Mouse (Mus musculus) adrenal gland, adult (tissue): ENCODE measurements around the gene Lrrc3c.

Experiments
- DNase-seq, 2 experiments: peaks; one replicate each; pipeline ENCODE4 v3.0.0; 2022 to 2023; ENCODE audit warnings: low spot score in 1 of 2; ENCODE audit not compliant: inconsistent age in 2 of 2

The Lrrc3c gene

DNA sequence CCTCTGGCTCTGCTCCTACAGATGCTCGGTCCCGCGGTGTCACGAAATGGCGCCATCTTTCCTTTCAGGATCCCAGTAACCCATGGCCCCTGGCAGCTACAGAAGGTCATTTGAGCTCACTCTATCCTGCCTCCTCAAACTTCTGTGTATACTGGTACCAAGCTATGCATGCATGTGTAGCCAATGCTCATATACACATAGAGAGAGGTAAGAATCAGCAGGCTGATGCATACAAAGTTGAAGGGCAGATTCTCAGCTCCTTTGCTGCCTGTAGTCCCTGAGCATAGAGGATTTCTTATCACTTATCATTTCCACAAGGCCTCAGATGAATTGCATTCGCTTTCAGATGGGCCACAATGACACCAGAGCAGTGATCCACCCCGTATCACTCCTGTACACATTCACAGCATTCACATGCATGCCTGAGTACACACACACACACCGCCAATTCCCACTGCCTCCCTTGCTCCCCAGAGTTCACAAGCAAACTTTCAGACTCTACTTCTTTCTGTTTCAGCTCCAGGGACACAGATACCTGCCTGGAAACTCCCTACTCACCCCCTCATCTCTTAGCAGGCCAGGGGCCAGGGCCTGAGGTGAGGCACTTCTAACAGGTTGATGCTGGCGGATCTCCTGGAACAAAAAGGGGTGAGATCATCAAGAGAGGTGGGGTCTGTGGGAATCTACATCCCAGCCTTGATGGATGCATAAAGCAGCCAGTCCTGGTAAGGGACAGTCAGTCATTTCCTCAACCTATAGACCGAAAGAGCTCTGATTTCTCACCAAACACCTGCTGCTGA lies 27.7 kb downstream of the Lrrc3c start, which contains the start of the genes Gm12355 and Gsdma3:
TSS of gene Gm12355 (minus strand) at position 51 of the 800 bp plus-strand sequence.
TSS of gene Gsdma3 (plus strand) at position 750 of the 800 bp plus-strand sequence.
- DNase-seq: no peak

DNA sequence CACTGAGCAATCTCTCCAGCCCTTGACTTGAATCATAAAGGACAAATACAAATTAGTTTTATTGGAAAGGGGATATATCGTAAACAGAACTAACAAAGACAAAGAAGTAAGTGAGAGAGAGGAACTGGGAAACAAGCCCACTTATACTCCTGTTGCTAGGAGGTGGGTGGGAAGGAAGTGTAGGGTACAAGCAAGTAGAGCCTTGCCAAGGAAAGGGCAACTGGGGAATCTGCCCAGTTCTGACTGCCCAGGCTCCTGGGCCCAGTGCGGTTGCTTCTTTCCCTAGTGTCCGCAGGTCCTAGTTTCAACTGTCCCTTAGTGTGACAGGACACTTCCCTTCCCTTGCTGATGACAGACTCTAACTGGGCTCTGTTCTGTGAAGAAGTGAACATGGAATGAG lies 30.6 kb downstream of the Lrrc3c start:
- no peak for DNase-seq

- no peak for DNase-seq
These were observed 32.6 kb downstream of the Lrrc3c start for GRCm38 (mm10) chr11:98630646-98631045.

DNA sequence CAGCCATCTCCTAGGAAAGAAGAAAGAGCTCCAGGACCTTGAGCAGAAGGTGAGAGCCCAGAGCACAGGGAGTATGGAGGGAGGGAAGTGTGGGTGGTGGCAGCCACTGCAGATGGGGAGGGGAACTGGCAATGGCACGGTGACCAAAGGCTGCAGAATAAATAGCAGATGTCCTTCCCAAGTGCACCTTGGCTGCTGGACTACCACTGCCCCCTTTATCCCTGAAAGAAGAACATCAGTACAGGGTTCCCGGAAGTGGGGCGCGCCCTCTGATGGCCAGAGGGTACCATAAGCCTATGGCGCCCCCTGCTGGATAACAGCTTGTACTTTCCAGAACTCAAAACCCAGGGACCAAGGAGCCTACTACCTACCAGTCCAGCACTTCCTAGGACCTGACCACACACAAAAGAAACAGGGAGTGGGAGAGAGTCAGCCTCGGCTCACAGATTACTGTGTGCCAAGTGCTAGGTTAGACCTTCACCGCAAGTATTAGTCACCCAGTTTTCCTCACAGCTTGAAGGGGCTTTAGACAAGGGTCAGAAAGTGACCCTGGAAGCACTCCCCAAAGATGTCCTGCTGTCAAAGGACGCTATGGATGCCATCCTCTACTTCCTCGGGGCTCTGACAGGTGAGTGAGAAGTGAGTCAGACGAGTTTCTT lies 37.4 kb downstream of the Lrrc3c start:
- peak; percentile 27 to 62 for DNase-seq

DNA sequence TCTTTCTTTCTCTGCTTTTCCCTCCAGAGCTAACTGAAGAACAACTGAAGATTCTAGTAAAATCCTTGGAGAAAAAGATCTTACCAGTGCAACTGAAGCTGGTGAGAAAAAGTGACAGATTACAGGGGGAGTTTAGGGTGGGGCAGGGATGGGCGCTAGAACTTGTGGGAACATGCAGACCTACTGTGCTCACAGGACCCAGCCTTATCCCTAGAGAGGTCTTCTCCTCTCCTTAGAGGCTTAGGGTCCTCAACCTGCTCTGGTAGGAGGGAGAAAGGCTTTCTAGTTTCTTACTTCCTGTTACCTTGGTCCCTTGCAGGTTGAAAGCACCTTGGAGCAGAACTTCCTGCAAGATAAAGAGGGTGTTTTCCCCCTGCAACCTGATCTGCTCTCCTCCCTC lies 39.4 kb downstream of the Lrrc3c start:
- DNase-seq: no peak

- no peak for DNase-seq
These were observed 42.0 kb downstream of the Lrrc3c start for GRCm38 (mm10) chr11:98640091-98640490.

- DNase-seq: no peak
These were observed 46.7 kb downstream of the Lrrc3c start for GRCm38 (mm10) chr11:98644757-98645156.

DNA sequence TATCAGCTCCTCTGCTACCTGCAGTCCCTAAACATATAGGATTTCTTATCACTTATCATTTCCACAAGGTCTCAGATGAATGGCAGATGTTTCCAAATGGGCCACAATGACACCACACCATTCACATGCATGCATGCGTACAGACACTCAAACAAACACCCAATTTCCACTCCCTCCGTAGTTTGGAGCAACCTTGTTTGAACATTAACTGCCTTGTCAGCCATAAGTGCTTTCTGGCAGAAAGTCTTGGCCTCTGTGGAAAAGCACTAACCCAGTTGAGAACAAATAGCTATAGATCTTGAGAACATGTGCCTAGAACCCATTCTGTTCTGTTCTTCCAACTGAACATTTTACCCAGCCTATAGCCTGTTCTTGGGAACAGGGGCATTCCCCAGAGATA lies 47.9 kb downstream of the Lrrc3c start:
- DNase-seq: no peak

DNA sequence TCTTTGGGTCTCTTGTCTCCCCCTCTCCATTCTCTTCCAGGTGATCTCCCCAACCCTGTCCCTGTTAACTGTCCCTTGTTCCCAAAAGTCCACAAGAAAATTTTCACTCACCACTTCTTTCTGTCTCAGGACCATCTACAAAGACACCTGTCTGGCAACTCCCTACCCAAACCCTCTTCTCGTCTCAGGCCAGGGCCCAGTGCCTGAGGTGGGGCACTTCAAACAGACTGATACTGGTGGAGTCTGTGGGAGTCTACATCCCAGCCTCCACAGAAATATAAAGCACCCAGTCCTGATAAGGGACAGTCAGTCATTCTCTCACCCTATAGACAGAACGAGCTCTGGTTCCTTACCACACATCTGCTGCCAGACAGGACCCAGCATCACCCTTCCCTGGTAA lies 48.4 kb downstream of the Lrrc3c start, which contains the start of gene Gsdma2:
TSS of gene Gsdma2 (plus strand) at position 301 of the 400 bp plus-strand sequence.
- DNase-seq: no peak
